Mouse (Mus musculus) bone marrow macrophage, adult 2 months (primary cell): Measurements from ENCODE around the gene Exd1. TPM values are rescaled to one million over a fixed set of nuclear protein-coding genes. Genes with fewer than 3 reads are reported as not detected.
"Not testable (repeated sequence)": the region's sequence is repeated elsewhere in the genome, so short reads cannot be mapped to it uniquely, and the experiment has no call there.

Experiments used
- H3K27ac ChIP-seq: 2 replicates; pipeline ENCODE4 v1.5.1; 2012; ENCODE audit warnings: low read depth, low read length; ENCODE audit not compliant: insufficient read depth
- H3K4me1 ChIP-seq: 2 replicates; pipeline ENCODE4 v1.6.1; 2012; ENCODE audit warnings: low read length; ENCODE audit not compliant: control insufficient read depth, insufficient read depth
- H3K4me3 ChIP-seq: 2 replicates; pipeline ENCODE4 v1.5.1; 2012; ENCODE audit warnings: mild to moderate bottlenecking, low read length, moderate library complexity; ENCODE audit not compliant: insufficient read depth
- CTCF ChIP-seq: IDR thresholded peaks from 2 replicates; pipeline ENCODE4 v1.5.1; 2012; ENCODE audit warnings: low read depth, mild to moderate bottlenecking, low read length, moderate library complexity
- POLR2A ChIP-seq: IDR thresholded peaks from 2 replicates; pipeline ENCODE4 v1.6.1; 2012; ENCODE audit warnings: mild to moderate bottlenecking, low read depth, low read length, borderline replicate concordance
- polyA plus RNA-seq: library from polyadenylated mRNA; stranded (reverse); fragments of >200 nt; gene quantifications from 2 replicates; pipeline ENCODE4 v1.2.4, GENCODE M21; 2012; ENCODE audit not compliant: missing spikeins, insufficient read depth, insufficient read length

The Exd1 gene
- polyA plus RNA-seq, 1 experiment: 0.80 TPM

DNA sequence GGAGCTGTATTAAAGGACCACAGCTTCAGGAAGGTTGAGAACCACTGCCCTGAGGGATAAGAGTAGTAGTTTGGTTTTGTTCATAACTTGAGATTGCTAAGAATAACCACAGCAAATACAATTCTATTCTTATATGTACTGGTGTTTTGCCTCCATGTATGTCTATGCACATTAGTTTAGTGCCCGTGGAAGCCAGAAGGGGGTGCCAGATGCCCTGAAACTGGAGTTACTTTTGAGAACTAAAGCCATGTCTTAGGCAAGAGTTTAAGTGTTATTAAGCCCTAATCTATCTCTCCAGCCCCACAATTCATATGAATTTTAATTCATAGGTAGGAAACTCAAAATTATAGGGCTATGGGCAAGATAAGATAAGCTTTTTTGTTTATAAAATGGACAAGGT lies 5.3 kb downstream of the Exd1 start:
- no peak overlapping the region for H3K27ac ChIP-seq
- H3K4me1 ChIP-seq: peaks cover 4% of the 10 kb centered on the region; the same call in 1 of the 2 replicates
- no peak overlapping the region for H3K4me3 ChIP-seq
- TF ChIP-seq CTCF: no peak
- no peak for TF ChIP-seq POLR2A

- H3K27ac ChIP-seq: no peak overlapping the region
- no peak for TF ChIP-seq CTCF
- no peak for TF ChIP-seq POLR2A
Observed at GRCm38 (mm10) chr2:119538802-119539201, 8.6 kb downstream of the Exd1 start.

GRCm38 (mm10) chr2:119525422-119525821 lies 22.0 kb downstream of the Exd1 start:
- TF ChIP-seq POLR2A (no peak), CTCF (no peak)
- Histone ChIP-seq H3K4me3 (no peak overlapping the region), H3K4me1 (no peaks in the 10 kb centered on the region), H3K27ac (no peak overlapping the region)

More at GRCm38 (mm10) chr2:119538802-119539201, 8.6 kb downstream of the Exd1 start:
- no peak overlapping the region for H3K4me3 ChIP-seq
- no peaks in the 10 kb centered on the region for H3K4me1 ChIP-seq

DNA sequence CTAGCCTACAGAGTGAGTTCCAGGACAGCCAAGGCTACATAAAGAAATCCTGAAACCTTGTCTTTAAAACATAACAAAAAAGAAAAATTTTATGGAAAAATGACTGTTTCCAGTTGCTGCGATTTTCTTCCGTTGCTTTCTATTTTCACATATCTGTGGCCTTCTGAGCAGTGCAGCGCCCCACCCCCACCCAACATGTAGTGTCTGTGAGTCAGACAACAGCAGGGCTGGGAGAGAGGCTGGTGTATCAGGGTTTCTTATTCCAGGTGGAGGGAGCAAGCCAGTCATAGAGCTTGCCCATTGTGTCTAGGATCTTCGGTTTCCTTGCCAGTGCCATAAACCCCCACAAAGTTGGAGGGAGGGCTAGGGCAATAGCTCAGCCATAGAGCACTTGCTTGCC lies 23.6 kb downstream of the Exd1 start:
- Histone ChIP-seq H3K27ac (no peak overlapping the region), H3K4me1 (no peaks in the 10 kb centered on the region), H3K4me3 (no peak overlapping the region)
- TF ChIP-seq CTCF: no peak
- TF ChIP-seq POLR2A: no peak

- Histone ChIP-seq H3K4me1 (peaks cover 2% of the 10 kb centered on the region; the same call in 1 of the 2 replicates), H3K4me3 (no peak overlapping the region), H3K27ac (no peak overlapping the region)
- TF ChIP-seq CTCF (no peak), POLR2A (no peak)
Observed at GRCm38 (mm10) chr2:119520550-119520949, 26.9 kb downstream of the Exd1 start.

DNA sequence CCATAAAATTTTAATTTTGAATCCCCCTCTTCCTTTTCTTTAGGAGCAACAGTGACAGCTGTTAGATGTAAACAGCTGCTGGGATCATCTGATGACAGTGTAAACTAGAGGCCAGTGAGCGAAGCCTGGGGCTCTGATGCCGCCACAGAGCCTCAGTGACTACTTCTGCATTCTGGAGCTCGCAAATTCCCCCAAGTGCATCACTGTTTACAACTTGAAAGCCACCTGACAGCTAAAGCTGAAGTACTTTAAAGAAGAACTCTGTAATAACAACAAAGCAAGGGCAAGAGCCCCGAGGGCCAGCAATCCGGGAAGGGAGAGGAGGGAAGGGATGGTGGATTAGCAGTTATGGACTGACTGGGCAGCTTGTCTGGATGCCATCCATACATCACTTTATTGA lies 30.6 kb downstream of the Exd1 start:
- Histone ChIP-seq H3K4me1 (peaks cover 11% of the 10 kb centered on the region), H3K27ac (no peak overlapping the region), H3K4me3 (no peak overlapping the region)

GRCm38 (mm10) chr2:119514026-119514522 lies 33.4 kb downstream of the Exd1 start:
- H3K27ac ChIP-seq: no peak overlapping the region
- H3K4me1 ChIP-seq: peaks cover 11% of the 10 kb centered on the region
- H3K4me3 ChIP-seq: no peak overlapping the region
- TF ChIP-seq CTCF: no peak
- TF ChIP-seq POLR2A: no peak

More for the DNA sequence above, 30.6 kb downstream of the Exd1 start:
- TF ChIP-seq POLR2A (no peak), CTCF (no peak)

GRCm38 (mm10) chr2:119512292-119512691 lies 35.1 kb downstream of the Exd1 start:
- H3K4me1 ChIP-seq: peaks cover 12% of the 10 kb centered on the region
- no peak overlapping the region for H3K4me3 ChIP-seq
- no peak overlapping the region for H3K27ac ChIP-seq
- TF ChIP-seq CTCF: no peak
- TF ChIP-seq POLR2A: no peak

DNA sequence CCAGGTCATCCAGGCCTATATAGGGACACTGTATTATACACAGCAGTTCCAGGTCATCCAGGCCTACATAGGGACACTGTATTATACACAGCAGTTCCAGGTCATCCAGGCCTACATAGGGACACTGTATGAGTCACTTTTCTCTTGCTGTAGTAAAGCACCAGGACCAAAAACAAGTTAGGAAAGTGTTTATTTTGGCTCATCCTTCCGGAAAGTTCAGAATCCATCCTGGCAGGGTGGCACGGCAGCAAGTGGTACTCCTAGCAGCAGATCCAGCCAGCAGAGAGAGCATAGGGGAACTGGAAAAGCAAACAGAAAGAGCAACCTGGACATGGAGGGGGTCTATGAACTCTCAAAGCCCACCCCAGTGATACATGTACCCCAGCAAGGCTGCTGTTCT lies 36.6 kb downstream of the Exd1 start:
- Histone ChIP-seq H3K4me1 (peaks cover 11% of the 10 kb centered on the region), H3K4me3 (no peak overlapping the region), H3K27ac (no peak overlapping the region)
- TF ChIP-seq CTCF: no peak
- TF ChIP-seq POLR2A: no peak

DNA sequence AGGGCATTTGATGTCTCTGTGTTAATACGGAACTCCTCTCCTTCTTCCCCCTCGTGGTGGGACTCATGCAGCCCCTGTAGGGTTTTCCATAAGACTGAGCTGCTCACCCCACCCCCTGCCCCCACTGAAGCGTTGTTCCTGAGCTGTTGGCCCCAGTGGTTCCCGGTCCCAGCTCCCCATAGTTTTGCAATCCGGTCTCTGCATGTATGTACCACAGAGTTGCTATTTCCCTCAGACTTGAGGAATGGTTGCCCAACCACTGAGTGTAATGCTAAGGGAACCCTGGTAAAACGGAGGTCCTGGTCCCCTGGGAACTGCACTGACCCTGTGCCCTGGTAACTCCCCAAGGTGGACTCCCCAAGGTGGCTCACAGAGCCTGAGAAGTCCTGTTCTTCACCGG lies 38.9 kb downstream of the Exd1 start:
- not testable (repeated sequence) for H3K4me3 ChIP-seq, H3K4me1 ChIP-seq, H3K27ac ChIP-seq

DNA sequence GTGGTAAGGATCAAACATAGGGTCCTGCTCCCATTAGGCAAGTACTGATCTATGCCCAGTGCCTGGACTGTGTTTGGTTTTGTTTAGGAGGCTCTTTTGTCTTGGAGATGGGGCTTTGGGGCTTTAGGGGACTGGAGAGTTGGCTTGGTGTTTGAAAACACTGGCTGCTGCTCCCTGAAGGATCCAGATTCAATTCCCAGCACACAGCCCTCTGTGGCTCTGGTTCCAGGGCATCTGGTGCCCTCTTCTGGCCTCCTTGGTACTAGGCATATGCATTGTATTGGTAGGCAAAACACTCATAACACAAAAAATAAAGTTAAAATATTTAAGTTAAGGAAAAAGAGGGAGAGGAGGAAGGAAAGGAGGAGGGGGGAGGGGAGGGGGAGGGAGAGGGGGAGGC lies 40.3 kb downstream of the Exd1 start:
- TF ChIP-seq CTCF (peak; percentile 55; the same call in 1 of the 2 replicates), POLR2A (no peak)
- Histone ChIP-seq H3K4me3 (no peak overlapping the region), H3K27ac (no peak overlapping the region), H3K4me1 (peaks cover 2% of the 10 kb centered on the region; the same call in 1 of the 2 replicates)
